Mouse (Mus musculus) midbrain, embryonic 15.5 days (tissue): ENCODE measurements at regions not wholly inside any gene's neighbourhood (a gene's known extent, or its start where the extent isn't known, plus 50 kb on each side); places are given as distances from the start of the nearest gene placed in this dataset.
A peak's percentile ranks its signal among the peaks of the same experiment; 100 is the strongest.
"Not testable (repeated sequence)": the region's sequence is repeated elsewhere in the genome, so short reads cannot be mapped to it uniquely, and the experiment has no call there.

Source experiments
- ATAC-seq: fragments of 200-750 bp; cut with Nextera tagmentation; replicated peaks from 2 replicates; pipeline ENCODE4 v1.8.0; 2017; ENCODE audit warnings: moderate TSS enrichment
- H3K27ac ChIP-seq: fragments of 300-500 bp; sonication (generic); 2 replicates; pipeline ENCODE4 v1.5.1; 2015; ENCODE audit warnings: mild to moderate bottlenecking, inconsistent platforms
- H3K27me3 ChIP-seq: fragments of 300-500 bp; sonication (generic); replicated peaks from 2 replicates; pipeline ENCODE4 v1.6.1; 2015; ENCODE audit warnings: inconsistent platforms
- H3K36me3 ChIP-seq: fragments of 300-500 bp; sonication (generic); replicated peaks from 2 replicates; pipeline ENCODE4 v1.6.1; 2015; ENCODE audit warnings: inconsistent platforms
- H3K4me1 ChIP-seq: fragments of 300-500 bp; sonication (generic); 2 replicates; pipeline ENCODE4 v1.6.1; 2015; ENCODE audit warnings: inconsistent platforms
- H3K4me2 ChIP-seq: fragments of 300-500 bp; sonication (generic); 2 replicates; pipeline ENCODE4 v1.6.1; 2015; ENCODE audit warnings: inconsistent platforms, mild to moderate bottlenecking, moderate library complexity
- H3K4me3 ChIP-seq: fragments of 300-500 bp; sonication (generic); 2 replicates; pipeline ENCODE4 v1.5.1; 2015; ENCODE audit warnings: mild to moderate bottlenecking, inconsistent platforms
- H3K9ac ChIP-seq: fragments of 300-500 bp; sonication (generic); 2 replicates; pipeline ENCODE4 v1.6.1; 2015; ENCODE audit warnings: mild to moderate bottlenecking, inconsistent platforms
- H3K9me3 ChIP-seq: fragments of 300-500 bp; sonication (generic); 2 replicates; pipeline ENCODE4 v1.6.1; 2016; ENCODE audit warnings: inconsistent platforms
- WGBS: fragments of 180-500 bp; shearing (Covaris S2); methylation state at CpG from one replicate; pipeline ENCODE4 v1.1.7; 2015; ENCODE audit warnings: mixed read lengths; 5-methylcytosine and 5-hydroxymethylcytosine counted together

DNA sequence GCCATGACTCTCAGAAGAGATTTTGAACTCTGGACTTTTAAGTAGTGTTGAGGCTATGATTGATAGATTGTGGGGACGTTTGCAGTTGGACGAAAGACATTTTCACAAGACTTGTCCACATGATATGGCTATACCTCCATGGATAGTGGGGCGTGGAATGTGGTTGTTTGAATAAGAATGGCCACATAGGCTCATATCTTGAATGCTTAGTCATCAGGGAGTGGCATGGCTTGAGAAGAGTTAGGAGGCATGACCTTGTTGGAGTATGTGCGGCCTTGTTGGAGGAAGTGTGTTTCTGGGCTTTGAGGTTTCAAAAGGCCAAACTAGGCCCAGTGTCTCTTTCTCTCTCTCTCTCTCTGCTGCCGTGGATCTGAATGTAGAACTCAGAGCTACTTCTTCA, 204.7 kb upstream of the Pclo start:
- Histone ChIP-seq H3K9ac (no peak overlapping the region), H3K27ac (no peak overlapping the region), H3K27me3 (no peaks in the 10 kb centered on the region), H3K36me3 (no peaks in the 10 kb centered on the region), H3K4me1 (no peaks in the 10 kb centered on the region), H3K9me3 (no peaks in the 10 kb centered on the region), H3K4me3 (no peak overlapping the region), H3K4me2 (no peak overlapping the region)
- 91% methylated on average over 5 of the region's 5 CpGs for WGBS
- no peak for ATAC-seq

DNA sequence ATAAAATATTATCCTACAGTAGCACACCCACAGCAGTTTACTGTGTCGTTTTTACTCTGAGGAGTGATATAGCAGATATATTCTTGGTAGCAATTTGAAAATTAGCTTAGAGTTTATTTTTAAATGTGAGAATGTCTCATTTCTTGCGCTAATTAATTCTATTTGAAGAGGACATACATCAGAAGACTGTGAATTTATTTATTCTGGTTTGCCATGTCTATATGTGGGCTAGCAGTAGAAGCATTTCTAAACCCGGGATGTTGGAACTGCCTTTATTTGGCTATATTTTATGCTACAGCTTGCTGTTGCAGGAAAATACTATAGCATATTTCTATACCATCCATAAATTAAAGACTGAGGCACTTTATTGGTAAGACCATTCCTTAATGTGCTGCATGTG, 203.0 kb upstream of the Pclo start:
- H3K4me3 ChIP-seq: no peak overlapping the region
- H3K27ac ChIP-seq: no peak overlapping the region
- H3K4me1 ChIP-seq: no peaks in the 10 kb centered on the region
- WGBS: 90% methylated on average over 3 of the region's 3 CpGs
- no peak overlapping the region for H3K9ac ChIP-seq
- ATAC-seq: no peak
- no peaks in the 10 kb centered on the region for H3K9me3 ChIP-seq
- H3K27me3 ChIP-seq: no peaks in the 10 kb centered on the region
- no peaks in the 10 kb centered on the region for H3K36me3 ChIP-seq
- no peak overlapping the region for H3K4me2 ChIP-seq

DNA sequence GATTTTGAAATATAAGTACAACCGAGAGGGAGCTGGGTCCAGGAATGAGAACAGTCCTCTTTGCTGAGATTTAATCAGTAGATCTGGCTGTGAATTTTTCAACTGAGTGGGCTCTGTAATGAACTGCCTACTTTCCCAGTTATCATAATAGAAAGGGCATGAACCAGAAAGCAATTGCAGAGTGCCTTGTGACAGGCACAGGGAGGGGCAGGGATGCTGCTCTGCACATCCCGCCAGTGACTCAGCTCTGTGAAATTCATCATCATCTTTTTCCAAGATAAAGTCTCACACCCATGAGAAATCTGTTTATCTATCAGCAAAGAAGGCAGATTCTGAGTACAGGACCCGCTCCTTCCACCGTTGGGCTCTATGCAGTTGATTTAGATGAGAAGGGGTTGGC, 194.5 kb upstream of the Pclo start:
- Histone ChIP-seq H3K4me1 (no peaks in the 10 kb centered on the region), H3K4me2 (no peak overlapping the region), H3K36me3 (no peaks in the 10 kb centered on the region), H3K27me3 (no peaks in the 10 kb centered on the region), H3K9ac (no peak overlapping the region), H3K4me3 (no peak overlapping the region), H3K9me3 (no peaks in the 10 kb centered on the region), H3K27ac (no peak overlapping the region)
- 89% methylated on average over 4 of the region's 4 CpGs for WGBS
- 0 out of 2 replicates have a peak, but pooled peaks have one; percentile 62 for ATAC-seq

DNA sequence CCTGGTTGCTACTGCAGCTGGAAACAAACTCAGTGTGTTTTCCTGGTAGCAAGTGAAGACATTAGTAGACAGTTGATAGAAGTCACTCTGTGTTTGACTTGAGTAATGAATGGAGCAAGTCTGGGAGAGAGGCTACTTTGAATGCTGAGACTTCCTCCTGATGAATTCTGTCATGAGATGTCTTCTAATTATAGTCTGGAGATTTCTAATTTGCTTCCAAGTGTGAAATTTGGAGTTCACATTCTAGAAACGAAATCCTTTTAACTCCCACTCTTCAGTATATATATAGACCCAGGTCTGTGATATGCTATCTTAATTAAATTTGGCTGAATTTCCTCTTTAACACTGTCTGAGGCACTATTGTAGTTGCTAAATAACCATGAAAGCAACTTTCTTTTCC, 192.7 kb upstream of the Pclo start:
- no peak for ATAC-seq
- 58% methylated on average over 1 of the region's 1 CpGs for WGBS
- no peaks in the 10 kb centered on the region for H3K9me3 ChIP-seq
- H3K4me2 ChIP-seq: no peak overlapping the region
- no peak overlapping the region for H3K27ac ChIP-seq
- no peaks in the 10 kb centered on the region for H3K4me1 ChIP-seq
- H3K36me3 ChIP-seq: no peaks in the 10 kb centered on the region
- no peak overlapping the region for H3K9ac ChIP-seq
- no peaks in the 10 kb centered on the region for H3K27me3 ChIP-seq
- H3K4me3 ChIP-seq: no peak overlapping the region

DNA sequence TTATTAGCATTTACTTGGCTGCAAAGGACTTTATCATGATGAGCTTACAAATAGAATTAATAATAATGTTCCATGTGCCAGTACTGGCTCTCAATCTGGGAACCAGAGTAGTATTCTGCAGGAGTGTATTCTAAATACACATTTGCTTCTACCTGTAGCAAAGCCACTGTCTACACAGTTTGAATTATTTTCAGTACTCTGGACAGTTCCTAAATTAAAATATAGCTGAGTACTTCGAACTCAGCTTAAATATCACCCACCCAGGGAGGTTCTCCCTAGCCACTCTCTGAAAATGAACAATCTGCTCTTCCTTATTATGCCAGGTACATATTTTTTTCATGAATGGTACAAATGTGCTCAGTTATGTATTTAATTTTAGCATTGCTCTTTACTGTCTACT, 154.3 kb upstream of the Pclo start:
- 57% methylated on average over 1 of the region's 1 CpGs for WGBS
- H3K27ac ChIP-seq: no peak overlapping the region
- H3K9me3 ChIP-seq: no peaks in the 10 kb centered on the region
- no peaks in the 10 kb centered on the region for H3K4me1 ChIP-seq
- H3K27me3 ChIP-seq: no peaks in the 10 kb centered on the region
- no peak overlapping the region for H3K4me2 ChIP-seq
- no peak overlapping the region for H3K9ac ChIP-seq
- no peak overlapping the region for H3K4me3 ChIP-seq
- ATAC-seq: no peak
- no peaks in the 10 kb centered on the region for H3K36me3 ChIP-seq

DNA sequence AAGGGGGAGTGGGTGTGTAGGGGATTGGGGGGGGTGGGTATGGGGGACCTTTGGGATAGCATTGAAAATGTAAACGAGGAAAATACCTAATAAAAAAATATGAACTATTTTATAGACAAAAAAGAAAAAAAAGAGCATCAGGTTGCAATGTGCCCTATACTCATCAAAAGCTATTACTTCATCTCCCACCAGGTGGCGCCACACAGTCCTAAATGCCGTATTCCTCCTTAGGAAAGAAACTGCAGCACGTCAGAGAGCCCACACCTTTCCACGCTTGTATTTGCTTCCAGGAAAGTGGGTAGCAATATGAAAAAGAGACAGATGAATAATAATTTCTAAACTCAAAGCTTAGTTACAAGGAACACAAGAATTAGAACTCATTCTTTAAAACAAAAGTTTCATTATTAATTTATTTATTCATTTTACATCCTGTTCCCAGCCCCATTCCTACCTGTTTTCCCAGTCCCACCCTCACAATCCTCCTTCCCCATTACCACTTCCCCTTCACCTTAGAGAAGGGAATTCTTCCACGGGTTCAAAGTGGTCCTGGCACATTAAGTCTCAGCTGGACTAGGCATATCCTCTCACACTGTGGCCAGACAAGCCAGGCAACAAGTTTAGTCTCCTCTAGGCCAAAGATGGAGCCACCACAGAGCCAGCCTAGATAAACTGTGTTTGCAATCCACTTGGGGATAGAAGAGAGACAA, 125.4 kb upstream of the Pclo start:
- no peak overlapping the region for H3K4me3 ChIP-seq
- no peaks in the 10 kb centered on the region for H3K9me3 ChIP-seq
- no peak overlapping the region for H3K9ac ChIP-seq
- H3K27me3 ChIP-seq: no peaks in the 10 kb centered on the region
- no peaks in the 10 kb centered on the region for H3K4me1 ChIP-seq
- no peaks in the 10 kb centered on the region for H3K36me3 ChIP-seq
- 20% methylated on average over 6 of the region's 6 CpGs for WGBS
- peak; percentile 93 for ATAC-seq
- H3K27ac ChIP-seq: no peak overlapping the region
- no peak overlapping the region for H3K4me2 ChIP-seq

DNA sequence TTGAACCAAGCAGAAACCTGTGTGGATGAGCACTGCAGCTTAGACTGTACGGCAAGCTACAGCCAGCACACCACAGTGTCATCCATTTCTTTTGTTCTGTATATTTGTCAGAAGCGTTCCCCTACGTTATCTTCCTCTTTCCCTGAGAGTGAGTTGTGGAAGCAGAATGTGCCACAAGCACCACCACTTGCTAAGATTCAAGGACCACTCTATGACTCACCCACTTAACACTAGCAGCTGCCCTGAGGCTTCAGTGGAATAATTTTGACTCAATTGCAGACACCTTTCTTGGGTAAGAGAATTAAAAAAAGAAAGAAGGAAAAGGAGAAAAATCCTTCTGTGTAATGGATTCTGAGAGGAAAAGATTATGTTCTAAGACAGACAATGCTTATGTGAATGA, 122.9 kb upstream of the Pclo start:
- WGBS: 77% methylated on average over 3 of the region's 3 CpGs
- Histone ChIP-seq H3K36me3 (no peaks in the 10 kb centered on the region), H3K9me3 (no peaks in the 10 kb centered on the region), H3K27ac (no peak overlapping the region), H3K27me3 (no peaks in the 10 kb centered on the region), H3K9ac (no peak overlapping the region), H3K4me3 (no peak overlapping the region), H3K4me1 (no peaks in the 10 kb centered on the region), H3K4me2 (no peak overlapping the region)
- peak; percentile 58; the same call in 1 of the 2 replicates for ATAC-seq

DNA sequence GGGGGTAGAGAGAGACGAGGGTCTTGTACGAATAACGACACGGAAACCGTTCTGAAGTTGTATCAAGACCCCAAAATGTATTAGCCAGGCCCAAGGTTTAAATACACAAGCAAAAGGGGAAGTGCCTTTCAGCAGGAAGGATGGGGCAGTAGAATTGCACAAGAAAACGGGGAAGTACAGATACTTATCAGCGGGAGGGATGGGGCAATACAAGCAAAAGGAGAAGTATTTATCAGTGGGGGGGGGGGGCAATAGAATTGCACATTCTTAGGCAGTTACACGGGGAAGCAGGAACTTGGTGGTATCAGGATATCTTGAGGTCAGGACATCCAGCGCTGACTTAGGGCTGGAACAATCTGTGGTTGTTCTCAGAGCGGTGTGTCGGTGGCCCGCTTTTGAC, 111.3 kb upstream of the Pclo start:
- WGBS: 85% methylated on average over 8 of the region's 12 CpGs
- not testable (repeated sequence) for H3K27ac ChIP-seq

DNA sequence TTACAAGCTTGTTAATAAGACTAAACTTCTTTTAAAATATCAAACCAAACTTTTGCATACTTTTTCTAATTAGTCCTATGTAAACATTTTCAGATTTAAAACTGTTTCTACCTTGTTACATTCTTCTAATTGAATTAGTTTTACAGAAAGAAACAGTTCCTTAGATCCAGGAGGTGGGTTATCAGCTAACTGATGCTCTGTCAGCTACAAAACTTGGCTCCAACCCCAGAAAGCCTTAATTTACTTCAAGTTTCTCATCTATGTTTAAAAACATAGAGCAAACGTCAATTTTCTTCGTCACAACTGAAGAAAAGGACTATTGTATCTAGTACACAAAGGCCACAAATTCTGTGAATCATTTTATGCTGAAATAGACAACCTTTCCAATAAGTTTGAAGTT, 110.4 kb upstream of the Pclo start:
- 88% methylated on average over 2 of the region's 2 CpGs for WGBS
- H3K27me3 ChIP-seq: no peaks in the 10 kb centered on the region
- ATAC-seq: no peak
- H3K9ac ChIP-seq: no peak overlapping the region
- H3K4me1 ChIP-seq: no peaks in the 10 kb centered on the region
- H3K9me3 ChIP-seq: no peaks in the 10 kb centered on the region
- H3K4me3 ChIP-seq: no peak overlapping the region
- H3K27ac ChIP-seq: no peak overlapping the region
- H3K36me3 ChIP-seq: no peaks in the 10 kb centered on the region
- no peak overlapping the region for H3K4me2 ChIP-seq

More for the DNA sequence above, 111.3 kb upstream of the Pclo start:
- H3K9ac ChIP-seq, H3K27me3 ChIP-seq, H3K9me3 ChIP-seq, H3K4me2 ChIP-seq, H3K4me1 ChIP-seq, H3K36me3 ChIP-seq, ATAC-seq, H3K4me3 ChIP-seq: not testable (repeated sequence)

DNA sequence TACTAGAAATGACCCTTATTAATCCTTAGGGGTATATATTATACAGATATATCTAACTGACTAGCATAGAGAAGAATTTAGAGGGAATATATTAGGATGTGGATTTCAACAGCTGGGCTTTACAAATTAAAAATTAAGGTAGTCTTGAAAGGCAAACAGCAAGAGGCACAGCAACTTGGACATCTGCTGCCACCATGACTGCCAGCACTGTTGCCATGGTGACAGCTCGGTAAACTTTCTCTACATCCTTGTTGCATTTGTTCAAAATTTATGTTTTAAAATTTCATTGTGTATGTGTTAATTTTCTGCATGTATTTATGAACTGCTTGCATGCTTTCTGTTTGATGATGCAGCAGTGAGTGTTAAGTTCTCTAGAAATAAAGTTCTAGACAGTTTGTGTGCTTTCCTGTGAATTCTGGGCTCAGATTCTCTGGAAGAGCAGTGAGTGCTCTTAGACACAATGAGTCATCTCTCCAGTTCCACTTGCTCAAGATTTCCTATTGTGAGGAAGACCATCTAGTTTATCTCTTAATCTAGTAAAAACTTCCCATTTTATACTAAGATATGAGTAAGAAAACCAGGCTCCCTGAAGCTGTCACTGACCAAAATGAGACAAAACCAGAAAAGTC, 99.4 kb upstream of the Pclo start:
- Histone ChIP-seq H3K9me3 (no peaks in the 10 kb centered on the region), H3K4me3 (no peak overlapping the region), H3K36me3 (no peaks in the 10 kb centered on the region), H3K27ac (no peak overlapping the region), H3K27me3 (no peaks in the 10 kb centered on the region), H3K4me2 (no peak overlapping the region), H3K9ac (no peak overlapping the region), H3K4me1 (no peaks in the 10 kb centered on the region)
- WGBS: 57% methylated on average over 1 of the region's 1 CpGs
- ATAC-seq: no peak

DNA sequence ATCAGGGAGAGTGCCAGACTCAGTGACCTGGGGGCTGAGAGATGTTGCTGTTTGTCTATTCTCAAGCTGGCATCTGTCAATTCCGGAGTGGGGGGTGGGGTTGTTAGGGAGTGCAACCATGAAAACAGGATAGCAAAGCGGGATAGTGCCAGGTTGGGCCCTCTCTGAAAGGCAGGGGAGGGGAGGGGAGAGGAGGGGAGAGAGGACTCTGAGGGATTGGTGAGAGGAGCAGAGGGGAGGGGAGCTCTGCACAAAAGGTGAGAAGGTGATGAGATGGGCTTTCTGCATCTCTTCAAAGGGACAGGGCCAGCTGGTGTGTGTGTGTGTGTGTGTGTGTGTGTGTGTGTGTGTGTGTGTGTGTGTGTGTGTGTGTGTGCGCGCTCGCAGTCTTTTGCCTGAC, 61.6 kb upstream of the Pclo start:
- Histone ChIP-seq H3K27me3 (no peaks in the 10 kb centered on the region), H3K4me3 (no peak overlapping the region), H3K27ac (no peak overlapping the region), H3K9ac (no peak overlapping the region), H3K4me1 (no peaks in the 10 kb centered on the region), H3K4me2 (no peak overlapping the region), H3K36me3 (no peaks in the 10 kb centered on the region), H3K9me3 (no peaks in the 10 kb centered on the region)
- 78% methylated on average over 5 of the region's 5 CpGs for WGBS
- ATAC-seq: no peak
